Mouse (Mus musculus) heart, postnatal 0 days (tissue): ENCODE data around the gene Brf1.

Source experiments
- CTCF ChIP-seq: IDR thresholded peaks from 2 replicates; pipeline ENCODE4 v1.5.1; 2016; ENCODE audit warnings: antibody characterized with exemption, control low read depth, low read depth
- EP300 ChIP-seq: IDR thresholded peaks from 2 replicates; pipeline ENCODE4 v1.6.1; 2016; ENCODE audit warnings: antibody characterized with exemption, low read depth

DNA sequence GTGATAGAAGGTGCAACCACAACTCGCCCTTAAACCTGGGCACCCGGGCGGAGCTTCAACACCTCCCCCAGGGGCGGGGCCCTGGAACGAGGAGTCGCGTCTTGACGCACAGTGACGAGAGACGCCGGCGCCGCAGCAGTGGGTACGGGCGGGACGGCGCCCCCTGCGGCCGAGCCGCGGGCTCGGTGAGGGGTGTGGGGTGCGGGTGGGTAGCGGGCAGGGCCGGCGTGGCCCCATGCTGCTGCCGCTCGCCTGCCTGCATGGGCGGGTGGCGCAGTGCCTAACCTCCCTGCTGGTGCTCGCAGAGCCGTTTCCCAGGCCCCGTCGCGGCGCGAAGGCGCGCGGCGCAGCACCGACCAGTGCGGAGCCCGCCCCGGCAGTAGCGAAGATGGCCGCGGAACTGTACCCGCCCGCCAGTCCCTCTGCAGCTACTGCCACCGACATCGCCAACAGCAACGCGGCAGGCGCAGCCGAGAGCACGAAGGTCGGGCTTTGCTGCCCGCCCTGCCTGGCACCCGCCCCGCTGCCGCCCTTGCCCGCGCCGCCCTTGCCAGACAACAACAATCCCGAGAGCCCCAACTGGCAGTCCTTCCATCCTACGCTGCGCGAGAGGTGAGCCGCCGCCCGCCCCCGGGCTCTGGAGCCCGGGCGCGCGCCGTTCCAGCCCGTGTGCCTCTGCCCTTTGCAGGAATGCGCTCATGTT lies 24.0 kb downstream of the Brf1 start, which contains the start of gene Btbd6:
- TF ChIP-seq CTCF (peak; percentile 54), EP300 (no peak; the same call in 1 of the 2 replicates)
